Comparison of ENCODE assay signal across 19 mouse cellular contexts in the genomic region with DNA sequence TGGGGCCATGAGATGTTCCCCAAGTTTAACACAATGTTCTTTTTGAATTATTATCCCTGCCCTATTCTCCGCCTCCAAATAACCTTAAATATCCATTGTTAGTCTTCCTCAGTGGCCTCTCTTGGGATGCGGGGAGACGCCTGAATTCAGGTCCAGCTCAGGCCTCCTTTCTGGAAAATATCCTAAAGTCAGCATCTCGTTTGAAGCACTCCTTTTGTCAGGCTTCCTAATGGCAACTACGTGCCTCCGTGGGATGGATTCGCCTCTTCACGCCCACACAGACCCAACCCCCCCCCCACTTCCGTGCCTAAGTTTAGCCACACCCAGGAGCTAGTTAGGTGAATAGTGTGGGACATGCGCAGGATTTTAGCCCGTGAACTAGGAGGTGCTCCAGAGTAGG.
DNase-seq lines count a peak whose midpoint lies in the region.
"Had no signal": no experiment of that assay in that cellular context is flagged by ENCODE, and none has a peak within 500 bp of the region (broad histone marks: within the 10 kb centered on the region; RNA-seq: fewer than 3 reads in every experiment).

Gene Rhox10 (plus strand): TSS at position 301 of the 400 bp plus-strand sequence.

- DNase-seq in ES-CJ7 (ENCODE audit: low read depth, low spot score) (peak; percentile 14), R1 (ENCODE audit: low read depth, low spot score) (peak; percentile 20), ZHBTc4 (ENCODE audit: low read depth, low spot score) (peak; percentile 35)
- DNase-seq in kidney, adult 18-20 months: no peak
- DNase-seq in thymus, postnatal 25 days: no peak
- no peak for DNase-seq in kidney, adult 8-10 months
- DNase-seq: adrenal gland, adult 2 months; adrenal gland, adult 8-10 months; adrenal gland, postnatal 10 days; adrenal gland, postnatal 14 days; adrenal gland, postnatal 25 days; adrenal gland, postnatal 36 days; B cell, adult 2 months; cerebellum, adult 11 months; cerebellum, adult 11-12 months; cerebellum, adult 18-20 months; cerebellum, adult 2 months; cerebellum, adult 8-10 months; cerebellum, adult 9-10 months had no signal

Comparison
In these comparisons a context has a peak if more than half of its experiments do, and no peak if none do; other contexts are left out.
1. DNase-seq: peak in ES-CJ7 (single experiment), R1 (single experiment) and ZHBTc4 (single experiment); none in kidney, adult 18-20 months (single experiment), thymus, postnatal 25 days (single experiment) and kidney, adult 8-10 months (0 of 2).